Mouse (Mus musculus) embryo, embryonic 9.5 days (tissue): ENCODE measurements around the gene Kri1.
"Not testable (repeated sequence)": the region's sequence is repeated elsewhere in the genome, so short reads cannot be mapped to it uniquely, and the experiment has no call there.

Experiments used
- DNase-seq: peaks from one replicate; pipeline ENCODE4 v3.0.0-alpha.2; 2017; ENCODE audit errors: extremely low spot score

Kri1 gene

DNA sequence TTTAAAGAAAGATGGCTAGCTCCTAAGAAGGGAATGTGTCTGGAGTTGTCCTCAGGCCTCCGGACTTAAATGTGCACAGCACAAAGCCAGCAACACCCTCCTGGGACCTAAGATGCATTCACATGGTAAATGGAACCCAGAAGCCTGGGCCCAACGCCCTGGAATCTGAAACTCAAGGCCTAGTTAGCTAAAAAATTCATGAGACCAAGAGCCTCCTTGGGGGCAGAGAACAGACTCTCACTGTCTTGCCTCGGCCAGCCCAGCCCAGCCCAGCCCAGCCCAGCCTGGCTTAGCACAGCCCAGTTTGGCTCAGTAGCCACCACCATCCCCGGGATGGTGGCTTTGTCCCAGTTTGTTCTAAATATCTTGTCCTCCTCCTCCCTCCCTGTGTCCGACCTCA, 27.7 kb upstream of the Kri1 start:
- no peak for DNase-seq

DNA sequence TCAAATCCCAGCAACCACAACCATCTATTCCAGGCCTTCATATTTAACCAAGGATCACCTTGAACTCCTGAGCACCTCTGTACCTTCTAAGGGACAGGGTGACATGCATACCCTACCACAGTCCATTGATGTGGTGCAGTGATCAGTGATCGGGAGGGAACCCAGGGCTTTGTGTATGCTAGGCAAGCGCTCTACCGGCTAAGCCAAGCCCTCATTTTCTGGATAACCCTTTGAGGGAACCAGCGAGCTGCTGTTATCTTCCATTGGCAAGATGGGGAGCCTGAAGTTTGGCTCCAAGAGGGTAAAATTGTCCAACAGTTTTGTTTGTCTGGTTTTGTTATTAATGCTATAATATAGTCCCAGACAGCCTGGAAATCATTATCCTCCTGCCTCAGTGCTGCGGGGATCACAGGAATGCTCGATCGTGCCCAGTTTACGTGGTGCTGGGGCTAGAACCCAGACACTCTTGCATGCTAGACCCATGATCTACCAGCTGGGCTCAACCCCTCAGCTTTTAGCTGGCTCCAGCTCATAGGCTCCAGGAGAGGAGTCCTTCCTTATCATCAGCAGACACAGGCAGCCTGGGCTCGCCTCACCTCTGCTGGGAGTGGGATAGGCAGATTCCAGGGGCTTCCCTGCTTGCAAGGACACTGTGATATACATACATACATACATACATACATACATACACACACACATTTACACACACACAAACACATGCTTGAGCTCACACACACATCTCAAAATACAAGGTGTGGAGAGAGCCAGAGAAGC, 26.8 kb upstream of the Kri1 start:
- DNase-seq, result no peak

DNA sequence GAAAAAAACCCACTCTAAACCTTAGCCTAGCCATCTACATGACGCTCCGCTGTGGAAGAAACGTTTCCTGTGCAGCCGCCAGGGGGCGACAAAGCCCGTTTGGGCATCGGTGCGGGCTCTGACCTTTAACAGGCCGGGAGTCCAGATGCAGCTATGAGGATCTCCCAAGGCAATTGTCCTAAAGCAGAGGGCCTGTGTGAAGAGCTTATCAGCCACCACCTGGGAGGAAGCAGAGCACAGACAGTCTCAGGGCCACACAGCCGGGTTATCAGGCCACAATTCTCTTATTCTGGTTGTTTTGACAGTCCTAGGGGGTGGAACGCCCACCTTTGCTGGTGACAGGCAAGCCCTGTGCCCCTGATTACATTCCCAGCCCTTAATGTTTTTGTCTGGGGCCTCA, 25.6 kb upstream of the Kri1 start:
- peak; percentile 88 for DNase-seq

DNA sequence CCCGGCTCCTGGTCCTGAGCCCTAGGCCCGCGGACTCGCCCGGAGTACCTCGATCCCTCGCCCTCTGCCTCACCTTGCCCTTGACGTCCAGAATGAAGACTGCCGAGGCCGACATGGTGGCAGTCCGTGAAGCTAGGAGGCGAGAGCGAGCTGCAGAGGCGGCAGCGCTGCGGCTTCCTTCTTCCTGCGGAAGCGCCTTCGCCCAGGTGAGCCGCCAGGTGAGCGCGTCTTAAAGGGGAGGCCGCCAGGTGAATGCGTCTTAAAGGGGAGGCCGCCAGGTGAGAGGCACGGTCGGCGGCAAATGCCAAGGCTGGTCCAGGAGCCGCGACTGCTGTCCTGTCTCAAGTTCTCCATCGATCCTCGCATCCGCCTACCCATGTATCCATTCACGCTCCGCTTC, 24.4 kb upstream of the Kri1 start, which contains the start of gene Ap1m2:
TSS of gene Ap1m2 (minus strand) at position 204 of the 400 bp plus-strand sequence.
- no peak for DNase-seq

DNA sequence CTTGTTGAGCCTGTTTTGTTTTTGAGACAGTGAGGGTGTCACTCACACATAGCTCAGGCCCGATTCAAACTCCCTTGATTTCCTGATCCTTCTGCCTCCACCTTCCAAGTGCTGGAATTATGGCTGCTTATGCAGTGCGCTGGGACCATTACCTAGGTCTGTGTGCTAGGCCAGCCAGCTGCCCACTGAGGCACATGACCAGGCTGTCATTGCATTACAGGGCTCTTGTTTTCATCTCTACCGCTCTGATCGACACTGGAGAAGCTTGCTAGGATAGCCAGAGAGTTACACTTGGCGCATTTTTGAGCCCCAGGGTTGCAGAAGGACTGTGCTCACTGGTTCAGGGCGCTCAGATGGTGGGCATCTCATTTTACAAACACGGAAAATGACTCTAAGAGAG, 23.9 kb upstream of the Kri1 start:
- no peak for DNase-seq

DNA sequence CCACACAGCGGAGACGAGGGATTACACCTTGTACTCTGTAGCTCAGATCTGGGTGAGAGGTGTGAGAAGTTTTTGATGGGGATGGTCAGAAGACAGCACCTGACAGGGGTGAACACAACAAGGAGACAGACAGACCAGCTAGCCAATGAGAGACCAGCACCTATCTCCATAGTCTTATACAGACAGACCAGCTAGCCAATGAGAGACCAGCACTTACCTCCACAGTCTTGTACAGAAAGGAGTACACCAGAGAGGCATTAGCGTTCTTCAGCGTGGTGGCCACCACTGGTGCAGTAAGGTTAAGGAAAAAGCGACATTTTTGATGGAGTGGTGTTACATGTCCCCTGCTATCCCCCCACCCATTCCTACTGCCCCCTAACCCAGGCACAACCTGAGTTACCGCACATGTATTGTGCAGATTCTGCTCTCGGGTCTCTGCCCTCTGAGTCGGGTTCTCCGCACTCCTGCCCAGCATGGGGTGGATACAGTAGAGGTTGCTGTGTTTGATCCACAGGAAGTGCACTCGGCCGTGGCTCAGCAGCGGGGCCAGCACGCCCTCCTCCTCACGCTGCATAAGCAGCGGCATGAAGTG, 21.5 kb upstream of the Kri1 start:
- no peak for DNase-seq

DNA sequence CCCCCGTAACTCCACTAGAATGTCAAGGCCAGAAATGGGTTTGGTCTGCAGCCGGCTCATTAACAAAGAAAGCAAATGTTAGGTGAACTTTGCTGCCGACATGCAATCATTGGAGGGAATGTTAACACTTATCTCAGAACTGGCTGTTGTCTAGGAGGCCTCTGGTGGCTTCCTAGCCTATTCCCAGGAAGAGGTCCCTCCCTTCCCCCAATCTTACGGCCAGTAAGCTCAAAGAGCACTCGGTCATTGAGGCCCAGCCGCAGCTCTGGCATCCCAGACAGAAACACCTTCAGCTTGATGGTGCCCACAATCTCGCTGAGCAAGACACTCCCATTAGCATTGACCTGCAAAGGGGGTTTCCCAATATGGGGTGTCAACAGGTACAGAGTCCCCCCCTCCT, 17.3 kb upstream of the Kri1 start:
- no peak for DNase-seq

DNA sequence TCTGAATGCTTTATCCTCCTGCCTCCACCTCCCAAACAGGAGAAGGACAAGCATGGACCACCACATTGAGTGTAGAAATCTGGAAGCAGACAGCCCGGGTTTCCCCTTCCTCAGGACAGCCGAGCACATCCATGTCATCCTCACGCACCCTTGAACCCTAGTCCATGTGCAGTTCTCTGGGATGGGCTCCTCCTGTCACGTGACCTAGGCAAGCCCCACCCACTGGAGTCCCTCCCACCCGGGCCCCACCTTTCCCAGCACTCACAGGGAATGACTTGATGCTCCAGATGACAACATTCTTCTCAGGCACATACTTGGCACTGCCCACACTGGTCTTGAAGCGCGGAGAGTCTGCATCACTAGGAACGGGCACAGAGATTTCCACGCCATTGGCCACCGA, 11.2 kb upstream of the Kri1 start:
- no peak for DNase-seq

DNA sequence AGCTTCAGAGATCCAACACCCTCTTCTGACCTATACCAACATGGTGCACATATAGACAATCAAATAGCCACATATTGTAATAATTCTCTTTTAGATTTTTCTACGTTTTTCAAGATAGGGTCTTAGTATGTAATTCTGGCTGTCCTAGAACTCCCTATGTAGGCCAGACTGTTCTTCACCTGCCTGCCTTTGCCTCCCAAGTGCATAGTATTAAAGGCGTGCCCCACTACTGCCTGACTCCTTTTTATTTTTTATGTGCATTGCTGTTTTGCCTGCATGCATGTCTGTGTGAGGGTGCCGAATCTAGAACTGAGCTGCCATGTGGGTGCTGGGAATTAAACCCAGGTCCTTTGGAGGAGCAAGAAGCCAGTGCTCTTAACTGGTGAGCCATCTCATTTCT, 4.5 kb upstream of the Kri1 start:
- no peak for DNase-seq

DNA sequence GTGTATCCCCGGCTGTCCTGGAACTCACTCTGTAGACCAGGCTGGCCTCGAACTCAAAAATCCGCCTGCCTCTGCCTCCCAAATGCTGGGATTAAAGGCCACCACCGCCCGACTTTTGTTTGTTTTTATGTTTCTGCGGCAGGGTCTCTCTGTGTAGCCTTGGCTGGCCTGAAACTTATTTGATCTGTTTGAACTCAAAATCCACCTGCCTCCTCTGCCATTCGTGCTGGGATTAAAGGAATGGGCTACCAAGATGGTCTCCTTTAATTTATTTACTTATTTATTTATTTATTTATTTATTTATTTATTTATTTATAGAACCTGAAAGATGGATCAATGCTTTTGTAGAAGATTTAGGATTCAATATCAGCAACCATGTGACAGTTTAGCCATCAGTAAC, 4.1 kb upstream of the Kri1 start:
- DNase-seq, result not testable (repeated sequence)

DNA sequence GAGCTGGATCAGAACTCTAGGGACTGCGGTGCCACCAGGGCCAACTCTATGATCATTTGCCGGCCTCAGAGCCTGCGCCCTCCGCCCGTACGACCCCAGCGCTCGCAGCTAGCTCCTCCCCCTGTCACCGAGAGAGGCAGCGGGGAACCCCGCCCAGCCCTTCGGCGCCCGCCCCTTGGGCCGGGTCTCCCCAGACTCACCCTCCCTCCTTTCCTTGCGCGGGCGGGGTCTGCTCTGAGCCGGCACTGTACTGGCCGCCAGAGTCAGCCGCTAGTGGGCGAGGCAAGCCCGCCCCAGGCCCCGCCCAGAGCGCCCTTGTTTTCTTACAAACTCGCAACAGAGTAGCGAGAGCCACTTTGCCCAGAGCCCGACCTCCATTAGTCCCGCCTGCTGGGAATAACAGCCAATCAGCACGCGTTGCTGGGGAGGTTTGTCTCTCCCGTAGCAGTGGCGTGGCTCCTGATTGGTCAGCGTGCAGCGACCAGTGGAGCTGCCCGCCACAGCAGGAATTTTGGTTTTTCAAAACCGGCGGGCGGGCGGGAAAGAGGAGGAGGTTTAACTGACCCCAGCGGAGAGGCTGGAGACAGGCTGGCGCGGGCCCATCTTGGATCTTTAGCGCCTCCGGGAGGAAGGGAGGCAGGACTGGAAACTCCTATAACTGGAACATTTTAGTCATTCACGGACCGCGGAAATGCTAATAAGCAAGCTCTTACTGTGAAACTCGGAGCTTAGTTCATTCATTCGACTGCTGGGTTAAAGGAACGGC, 3.4 kb upstream of the Kri1 start, which contains the start of gene Cdkn2d:
TSS of gene Cdkn2d (minus strand) at position 386 of the 766 bp plus-strand sequence.
- peak; percentile 100 for DNase-seq

DNA sequence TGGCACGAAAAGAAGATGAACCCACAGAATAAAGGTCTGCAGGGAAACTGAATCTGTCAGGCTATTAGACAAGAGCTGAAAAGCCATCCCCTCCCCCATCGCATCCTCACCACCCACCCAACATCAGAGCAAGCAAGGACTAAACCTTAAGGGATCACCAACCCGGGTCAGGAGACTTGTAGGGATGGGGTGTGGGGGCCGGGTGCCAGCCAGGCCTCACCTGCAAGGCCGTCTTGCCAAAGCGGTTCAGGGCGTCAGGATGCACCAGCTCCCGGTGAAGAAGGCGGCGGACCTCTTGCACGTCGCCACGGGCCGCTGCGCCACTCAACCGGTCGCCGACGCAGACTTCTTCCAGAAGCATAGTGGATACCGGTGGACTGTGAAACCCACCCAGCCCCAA, 2.8 kb upstream of the Kri1 start:
- no peak for DNase-seq

DNA sequence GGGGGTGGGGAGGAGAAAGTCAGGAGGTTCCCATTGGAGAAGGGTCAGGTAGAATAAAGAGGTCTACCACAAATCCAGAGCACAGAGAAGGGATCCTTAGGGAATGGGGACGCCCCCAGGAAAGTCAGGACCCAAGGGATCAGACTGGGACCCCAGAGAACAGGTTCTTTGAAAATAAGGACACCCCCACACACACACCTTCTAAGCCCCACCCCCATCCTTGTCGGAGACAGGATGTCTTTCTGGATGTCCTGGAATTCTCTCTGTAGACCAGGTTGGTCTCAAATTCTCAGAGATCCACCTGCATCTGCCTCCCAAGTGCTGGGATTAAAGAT, 1.5 kb upstream of the Kri1 start:
- no peak for DNase-seq

DNA sequence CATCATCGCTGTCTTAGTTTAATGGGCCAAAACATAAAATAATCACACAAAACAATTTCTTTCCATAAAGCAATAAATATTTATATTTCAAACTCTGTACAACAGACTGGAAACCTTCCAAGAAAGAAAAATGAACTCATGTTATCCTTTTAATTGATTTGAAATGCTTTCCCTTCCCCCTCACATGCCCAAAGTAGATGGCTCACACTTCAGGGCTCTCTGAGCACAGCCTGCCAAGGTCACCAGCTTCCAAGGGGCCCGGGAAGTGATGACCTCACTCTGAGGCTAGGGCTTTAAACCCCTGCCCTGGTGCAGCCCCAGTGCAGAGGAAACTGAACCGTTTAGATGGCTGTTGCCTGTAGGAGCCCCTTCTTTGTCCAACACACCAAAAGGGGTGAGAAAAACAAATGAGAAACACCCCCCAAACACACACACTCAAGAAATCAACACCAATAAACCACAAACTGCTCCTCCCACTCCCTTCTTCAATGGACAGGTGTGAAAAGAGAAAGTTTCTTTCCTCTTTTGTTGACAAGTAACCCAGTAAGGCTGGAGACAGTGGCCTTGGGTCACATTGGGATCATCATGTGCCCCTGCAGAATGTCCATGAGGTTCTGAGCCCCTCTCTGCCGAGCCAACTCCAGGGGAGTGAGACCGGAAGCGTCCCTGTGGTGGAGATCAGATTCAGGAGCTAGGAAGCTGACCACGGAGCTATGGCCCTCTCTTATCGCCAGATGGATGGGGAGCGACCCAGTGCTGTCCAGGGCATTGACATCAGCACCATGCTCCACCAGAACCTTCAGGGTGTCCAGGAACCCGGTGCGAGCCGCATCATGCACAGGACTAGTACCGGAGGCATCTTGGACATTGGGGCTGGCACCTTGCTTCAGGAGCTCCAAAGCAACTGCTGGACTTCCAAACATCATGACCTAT, 901 bp upstream of the Kri1 start:
- DNase-seq, result no peak

DNA sequence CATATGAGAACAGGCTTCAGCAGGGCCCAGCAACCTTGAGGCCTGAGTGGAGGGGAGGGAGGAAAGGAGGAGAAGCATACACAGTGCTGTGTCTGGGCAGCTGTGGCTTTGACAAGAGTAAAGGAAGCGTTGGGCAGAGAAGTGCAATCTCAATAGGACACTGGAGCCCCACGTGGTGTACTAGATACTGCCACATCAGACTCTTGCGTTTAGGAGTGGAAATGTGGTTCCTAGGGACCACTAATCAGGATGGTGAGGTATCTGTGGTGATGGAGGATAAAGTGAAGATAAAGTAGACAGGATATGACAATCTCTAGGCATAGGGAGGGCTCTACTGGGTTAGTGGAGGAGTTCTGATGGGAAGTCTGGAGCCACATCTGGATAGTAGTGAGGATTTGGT, 1.0 kb downstream of the Kri1 start:
- no peak for DNase-seq

DNA sequence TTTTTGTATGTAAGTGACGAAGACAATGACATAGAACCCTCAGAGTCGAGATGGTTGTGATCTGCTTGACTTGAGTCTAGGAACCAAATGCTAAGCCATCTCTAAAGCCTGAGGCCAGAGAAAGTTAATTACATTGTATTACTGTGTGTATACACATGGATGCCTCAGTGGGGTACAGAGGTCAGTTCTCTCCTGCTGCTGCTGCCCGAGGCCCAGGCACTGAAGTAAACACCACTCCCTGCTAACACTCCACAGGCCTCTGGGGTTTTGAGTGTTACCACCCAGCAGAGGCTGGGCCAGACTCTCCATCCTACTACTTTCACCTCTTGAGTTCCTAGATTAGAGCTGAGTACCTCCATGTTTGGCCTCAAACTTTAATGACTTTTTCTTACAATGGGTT, 3.8 kb downstream of the Kri1 start:
- no peak for DNase-seq

DNA sequence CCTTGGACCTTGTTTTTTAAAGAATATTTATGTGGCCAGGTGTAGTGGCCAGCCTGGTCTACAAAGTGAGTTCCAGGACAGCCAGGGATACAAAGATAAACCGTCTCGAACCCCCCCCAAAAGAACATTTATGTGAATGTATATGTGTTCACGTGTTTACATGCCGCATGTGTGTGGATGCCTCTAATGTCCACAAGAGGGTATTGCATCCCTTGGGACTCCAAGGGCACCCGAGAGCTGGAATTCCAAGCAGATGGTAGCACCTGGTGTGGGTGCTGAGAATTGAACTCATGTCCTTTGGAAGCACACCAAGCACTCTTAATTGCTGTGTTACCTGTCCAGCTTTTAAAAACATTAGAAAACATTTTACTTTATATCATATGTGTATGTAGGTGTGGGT, 4.2 kb downstream of the Kri1 start:
- DNase-seq, result no peak

DNA sequence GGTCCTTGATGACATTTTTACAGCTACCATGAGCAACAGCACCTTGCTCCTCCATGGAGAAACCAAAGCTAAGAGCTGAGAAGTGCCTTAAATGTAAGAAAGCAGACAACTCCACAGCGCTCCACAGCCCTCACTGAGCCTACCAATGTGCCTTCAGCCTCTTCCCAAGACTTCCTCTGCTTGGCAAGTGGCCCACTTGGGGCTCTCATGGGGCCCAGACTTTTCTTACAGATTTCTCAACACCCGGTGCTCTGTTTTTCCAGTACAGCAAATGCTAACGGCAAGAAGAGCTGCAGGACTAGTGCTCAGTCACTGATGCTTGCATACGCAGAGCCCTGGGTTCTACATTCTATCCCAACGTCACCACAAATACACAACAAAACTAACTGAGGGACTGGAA, 10.0 kb downstream of the Kri1 start:
- DNase-seq, result no peak

DNA sequence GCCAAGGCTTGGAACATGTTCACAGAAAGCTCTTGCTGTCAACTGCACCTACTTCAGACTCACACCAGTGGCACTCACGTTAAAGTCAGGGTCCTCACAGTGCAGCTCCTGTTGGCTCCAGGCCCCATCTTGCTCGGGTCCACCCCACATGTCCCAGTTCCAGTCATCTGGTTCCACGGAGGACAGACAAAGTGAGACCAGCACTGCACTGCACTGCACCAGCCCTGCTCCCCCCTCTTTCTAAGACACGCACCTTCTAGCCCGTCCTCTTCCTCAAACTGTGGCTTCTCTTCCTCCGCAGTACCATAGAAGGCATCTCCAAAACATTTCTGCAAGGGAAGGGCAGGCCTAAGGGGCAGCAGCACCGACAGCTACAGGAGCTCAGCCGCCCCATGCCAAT, 11.5 kb downstream of the Kri1 start:
- no peak for DNase-seq

DNA sequence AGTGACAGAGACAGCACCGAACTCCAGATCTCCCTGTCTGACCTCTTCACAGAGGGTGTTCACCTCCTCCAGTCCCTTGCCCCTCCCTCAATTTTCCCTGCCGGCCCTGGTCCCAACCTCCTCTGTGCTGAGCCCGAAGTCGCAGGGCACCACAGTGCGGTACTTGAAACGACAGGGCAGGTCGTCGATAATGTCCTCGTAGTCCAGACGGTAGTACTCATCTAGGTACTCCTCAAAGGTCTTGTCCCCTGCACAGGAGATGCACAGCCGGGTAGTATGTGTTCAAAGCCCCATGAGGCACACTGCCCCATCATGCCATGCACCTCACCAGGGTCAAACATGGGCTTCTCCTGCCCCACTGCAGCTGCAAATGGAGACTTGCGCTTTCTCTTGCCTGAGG, 12.0 kb downstream of the Kri1 start:
- no peak for DNase-seq

DNA sequence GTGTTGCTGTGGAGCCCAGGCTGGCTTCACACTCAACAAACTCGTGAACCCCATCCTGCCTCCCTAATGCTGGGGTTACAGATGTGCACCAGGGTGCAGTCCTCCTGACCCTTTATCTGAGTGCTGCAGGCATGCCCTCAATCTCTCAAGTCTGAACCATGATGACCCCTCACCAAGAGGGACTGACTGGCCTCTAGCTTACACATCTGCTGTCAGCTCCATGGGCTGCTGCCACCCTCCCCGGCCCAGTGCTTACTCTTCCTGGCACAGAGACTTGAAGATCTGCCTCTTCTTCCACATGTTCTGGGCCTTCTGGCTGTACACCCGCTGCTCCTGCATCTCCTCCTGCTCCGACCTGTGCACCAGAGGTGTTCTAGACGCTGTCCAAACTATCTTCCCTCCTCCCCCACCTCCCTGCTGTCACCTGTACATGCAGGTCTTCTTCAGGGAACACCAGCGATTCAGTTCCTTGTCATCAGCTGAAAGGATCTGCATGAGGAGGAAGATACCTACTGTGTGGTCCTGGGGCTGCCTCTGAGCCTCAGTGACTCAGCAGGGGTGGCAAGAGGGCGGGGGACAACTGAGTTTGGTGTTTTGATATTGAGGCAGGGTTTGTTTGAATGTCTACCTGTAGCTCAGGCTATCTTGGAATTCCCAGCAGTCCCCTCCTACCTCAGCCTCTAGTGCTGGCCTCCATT, 12.6 kb downstream of the Kri1 start:
- no peak for DNase-seq
